Mouse (Mus musculus): ENCODE measurements at regions not wholly inside any gene's neighbourhood (a gene's known extent, or its start where the extent isn't known, plus 50 kb on each side); places are given as distances from the start of the nearest gene placed in this dataset.

- Histone ChIP-seq H3K36me3 (ENCODE audit: control insufficient read depth, insufficient read depth, low read length) (no peaks in the 10 kb centered on the region), H3K4me3 (ENCODE audit: low read depth, low read length) (no peak overlapping the region), H3K9ac (ENCODE audit: low read depth, low read length) (no peak overlapping the region), H3K4me1 (ENCODE audit: control insufficient read depth, insufficient read depth, low read length) (peaks cover 39% of the 10 kb centered on the region), H3K27me3 (ENCODE audit: control insufficient read depth, insufficient read depth, low read depth, low read length) (no peaks in the 10 kb centered on the region), H3K9me3 (replicated peaks; ENCODE audit: control insufficient read depth, low read length, poor library complexity, severe bottlenecking) (no peaks in the 10 kb centered on the region), H3K4me2 (ENCODE audit: low read length) (no peak overlapping the region), H3K27ac (ENCODE audit: low read length) (peak overlapping the region; percentile 96)
- 65% methylated on average over 11 of the region's 11 CpGs for WGBS
- no peak for ATAC-seq
Measured at GRCm38 (mm10) chr13:91372130-91372875, 87.8 kb upstream of the Ssbp2 start.

- Histone ChIP-seq H3K4me3 (ENCODE audit: low read depth, low read length) (no peak overlapping the region), H3K4me2 (ENCODE audit: low read length) (peak overlapping the region; percentile 27; the same call in 1 of the 2 replicates), H3K27me3 (ENCODE audit: control insufficient read depth, insufficient read depth, low read depth, low read length) (no peaks in the 10 kb centered on the region), H3K36me3 (ENCODE audit: control insufficient read depth, insufficient read depth, low read length) (no peaks in the 10 kb centered on the region), H3K9ac (ENCODE audit: low read depth, low read length) (no peak overlapping the region), H3K9me3 (replicated peaks; ENCODE audit: control insufficient read depth, low read length, poor library complexity, severe bottlenecking) (no peaks in the 10 kb centered on the region), H3K27ac (ENCODE audit: low read length) (peak overlapping the region; percentile 30), H3K4me1 (ENCODE audit: control insufficient read depth, insufficient read depth, low read length) (peaks cover 34% of the 10 kb centered on the region)
- ATAC-seq = no peak
- WGBS = 8% methylated on average over 3 of the region's 3 CpGs
Measured at GRCm38 (mm10) chr13:91374141-91374540, 85.9 kb upstream of the Ssbp2 start.

DNA sequence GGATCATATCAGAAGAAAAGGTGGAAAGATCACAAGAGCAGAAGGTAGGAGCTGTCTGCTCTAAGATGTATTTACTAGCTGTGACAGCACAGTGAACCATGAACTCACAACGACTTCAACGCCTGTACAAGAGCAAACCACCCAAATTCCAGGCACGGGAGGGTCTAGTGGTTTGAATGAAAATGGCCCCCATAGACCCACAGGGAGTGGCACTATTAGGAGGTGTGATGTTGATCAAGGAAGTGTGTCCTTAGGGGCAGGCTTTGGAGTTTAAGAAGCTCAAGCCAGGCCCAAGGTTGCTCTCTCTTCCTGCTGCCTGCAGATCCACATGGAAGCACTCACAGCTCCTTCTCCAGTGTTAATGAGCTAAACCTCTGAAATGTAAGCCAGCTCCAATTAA, 83.5 kb upstream of the Ssbp2 start:
- Histone ChIP-seq H3K4me1 (ENCODE audit: control insufficient read depth, insufficient read depth, low read length) (peaks cover 23% of the 10 kb centered on the region), H3K27ac (ENCODE audit: low read length) (no peak overlapping the region), H3K4me2 (ENCODE audit: low read length) (no peak overlapping the region), H3K36me3 (ENCODE audit: control insufficient read depth, insufficient read depth, low read length) (no peaks in the 10 kb centered on the region), H3K9ac (ENCODE audit: low read depth, low read length) (no peak overlapping the region), H3K4me3 (ENCODE audit: low read depth, low read length) (no peak overlapping the region), H3K27me3 (ENCODE audit: control insufficient read depth, insufficient read depth, low read depth, low read length) (no peaks in the 10 kb centered on the region), H3K9me3 (replicated peaks; ENCODE audit: control insufficient read depth, low read length, poor library complexity, severe bottlenecking) (no peaks in the 10 kb centered on the region)
- ATAC-seq = no peak
- 96% methylated on average over 3 of the region's 3 CpGs for WGBS

- ATAC-seq = no peak
- WGBS = 92% methylated on average over 7 of the region's 7 CpGs
Measured at GRCm38 (mm10) chr13:91377428-91377827, 82.7 kb upstream of the Ssbp2 start.

GRCm38 (mm10) chr13:91377972-91378371, 82.1 kb upstream of the Ssbp2 start:
- Histone ChIP-seq H3K9me3 (replicated peaks; ENCODE audit: control insufficient read depth, low read length, poor library complexity, severe bottlenecking) (no peaks in the 10 kb centered on the region), H3K27me3 (ENCODE audit: control insufficient read depth, insufficient read depth, low read depth, low read length) (no peaks in the 10 kb centered on the region), H3K4me3 (ENCODE audit: low read depth, low read length) (no peak overlapping the region), H3K4me2 (ENCODE audit: low read length) (no peak overlapping the region), H3K36me3 (ENCODE audit: control insufficient read depth, insufficient read depth, low read length) (no peaks in the 10 kb centered on the region), H3K4me1 (ENCODE audit: control insufficient read depth, insufficient read depth, low read length) (peaks cover 9% of the 10 kb centered on the region), H3K9ac (ENCODE audit: low read depth, low read length) (no peak overlapping the region), H3K27ac (ENCODE audit: low read length) (no peak overlapping the region)
- WGBS = 72% methylated on average over 9 of the region's 9 CpGs
- no peak for ATAC-seq

More at GRCm38 (mm10) chr13:91377428-91377827, 82.7 kb upstream of the Ssbp2 start:
- Histone ChIP-seq H3K27me3 (ENCODE audit: control insufficient read depth, insufficient read depth, low read depth, low read length) (no peaks in the 10 kb centered on the region), H3K4me3 (ENCODE audit: low read depth, low read length) (no peak overlapping the region), H3K36me3 (ENCODE audit: control insufficient read depth, insufficient read depth, low read length) (no peaks in the 10 kb centered on the region), H3K4me1 (ENCODE audit: control insufficient read depth, insufficient read depth, low read length) (peaks cover 14% of the 10 kb centered on the region), H3K4me2 (ENCODE audit: low read length) (no peak overlapping the region), H3K27ac (ENCODE audit: low read length) (no peak overlapping the region), H3K9ac (ENCODE audit: low read depth, low read length) (no peak overlapping the region), H3K9me3 (replicated peaks; ENCODE audit: control insufficient read depth, low read length, poor library complexity, severe bottlenecking) (no peaks in the 10 kb centered on the region)

- H3K27ac ChIP-seq (ENCODE audit: low read length) = no peak overlapping the region
- WGBS = 53% methylated on average over 4 of the region's 4 CpGs
- no peaks in the 10 kb centered on the region for H3K4me1 ChIP-seq (ENCODE audit: control insufficient read depth, insufficient read depth, low read length)
- H3K27me3 ChIP-seq (ENCODE audit: control insufficient read depth, insufficient read depth, low read depth, low read length) = no peaks in the 10 kb centered on the region
- ATAC-seq = no peak
- H3K9me3 ChIP-seq (replicated peaks; ENCODE audit: control insufficient read depth, low read length, poor library complexity, severe bottlenecking) = no peaks in the 10 kb centered on the region
- no peak overlapping the region for H3K4me3 ChIP-seq (ENCODE audit: low read depth, low read length)
- no peak overlapping the region for H3K9ac ChIP-seq (ENCODE audit: low read depth, low read length)
- H3K4me2 ChIP-seq (ENCODE audit: low read length) = no peak overlapping the region
- H3K36me3 ChIP-seq (ENCODE audit: control insufficient read depth, insufficient read depth, low read length) = no peaks in the 10 kb centered on the region
Measured at GRCm38 (mm10) chr13:91385393-91385792, 74.7 kb upstream of the Ssbp2 start.

DNA sequence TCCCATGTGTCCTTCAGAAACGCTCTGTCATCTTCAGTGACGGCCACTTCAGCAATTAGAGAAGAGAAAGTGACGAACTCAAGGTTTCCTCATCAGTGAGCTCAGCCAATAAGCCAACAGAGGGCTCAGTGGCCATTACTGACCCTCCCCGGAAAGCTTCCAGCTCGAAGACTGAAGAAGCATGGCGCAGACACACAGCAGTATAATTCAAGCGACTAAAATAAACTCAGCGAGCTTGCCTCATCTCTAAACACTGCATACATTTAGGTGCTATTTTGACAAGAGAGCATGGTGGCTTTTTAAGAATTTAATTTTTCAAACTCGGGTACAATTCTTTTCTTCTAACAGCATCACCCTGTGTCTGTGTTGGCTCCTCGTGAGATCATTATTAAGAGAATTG, 72.2 kb upstream of the Ssbp2 start:
- H3K4me1 ChIP-seq (ENCODE audit: control insufficient read depth, insufficient read depth, low read length) = no peaks in the 10 kb centered on the region
- H3K36me3 ChIP-seq (ENCODE audit: control insufficient read depth, insufficient read depth, low read length) = no peaks in the 10 kb centered on the region
- H3K4me2 ChIP-seq (ENCODE audit: low read length) = no peak overlapping the region
- no peak overlapping the region for H3K4me3 ChIP-seq (ENCODE audit: low read depth, low read length)
- WGBS = 65% methylated on average over 10 of the region's 10 CpGs
- no peak overlapping the region for H3K9ac ChIP-seq (ENCODE audit: low read depth, low read length)
- no peak for ATAC-seq
- no peaks in the 10 kb centered on the region for H3K9me3 ChIP-seq (replicated peaks; ENCODE audit: control insufficient read depth, low read length, poor library complexity, severe bottlenecking)
- no peaks in the 10 kb centered on the region for H3K27me3 ChIP-seq (ENCODE audit: control insufficient read depth, insufficient read depth, low read depth, low read length)
- H3K27ac ChIP-seq (ENCODE audit: low read length) = no peak overlapping the region

- no peaks in the 10 kb centered on the region for H3K36me3 ChIP-seq (ENCODE audit: control insufficient read depth, insufficient read depth, low read length)
- H3K4me1 ChIP-seq (ENCODE audit: control insufficient read depth, insufficient read depth, low read length) = no peaks in the 10 kb centered on the region
- H3K9ac ChIP-seq (ENCODE audit: low read depth, low read length) = no peak overlapping the region
- no peak overlapping the region for H3K4me3 ChIP-seq (ENCODE audit: low read depth, low read length)
- WGBS = 91% methylated on average over 2 of the region's 2 CpGs
- ATAC-seq = no peak
- no peaks in the 10 kb centered on the region for H3K27me3 ChIP-seq (ENCODE audit: control insufficient read depth, insufficient read depth, low read depth, low read length)
- no peaks in the 10 kb centered on the region for H3K9me3 ChIP-seq (replicated peaks; ENCODE audit: control insufficient read depth, low read length, poor library complexity, severe bottlenecking)
- H3K27ac ChIP-seq (ENCODE audit: low read length) = no peak overlapping the region
- no peak overlapping the region for H3K4me2 ChIP-seq (ENCODE audit: low read length)
Measured at GRCm38 (mm10) chr13:91403632-91404031, 56.5 kb upstream of the Ssbp2 start.

DNA sequence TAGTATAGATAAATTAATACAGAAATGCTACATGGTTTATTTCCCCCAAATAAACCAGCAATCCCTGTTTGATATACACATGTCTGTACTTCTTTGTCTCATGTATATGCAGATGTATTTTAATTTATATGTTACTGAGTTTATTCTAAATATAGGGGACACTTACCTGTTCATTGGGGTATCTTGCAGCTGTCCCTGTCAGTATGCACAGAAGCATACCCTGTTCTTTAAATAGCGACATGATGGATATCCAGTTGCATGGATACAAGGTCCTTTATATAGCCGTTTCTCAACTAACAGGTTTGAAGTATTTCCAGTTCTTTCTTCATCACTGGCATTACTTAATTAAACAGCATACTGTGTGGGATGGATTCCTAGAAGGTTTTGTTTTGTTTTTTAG, 55.1 kb upstream of the Ssbp2 start:
- Histone ChIP-seq H3K4me2 (ENCODE audit: low read length) (no peak overlapping the region), H3K4me1 (ENCODE audit: control insufficient read depth, insufficient read depth, low read length) (no peaks in the 10 kb centered on the region), H3K27me3 (ENCODE audit: control insufficient read depth, insufficient read depth, low read depth, low read length) (no peaks in the 10 kb centered on the region), H3K9ac (ENCODE audit: low read depth, low read length) (no peak overlapping the region), H3K36me3 (ENCODE audit: control insufficient read depth, insufficient read depth, low read length) (no peaks in the 10 kb centered on the region), H3K27ac (ENCODE audit: low read length) (no peak overlapping the region), H3K9me3 (replicated peaks; ENCODE audit: control insufficient read depth, low read length, poor library complexity, severe bottlenecking) (no peaks in the 10 kb centered on the region), H3K4me3 (ENCODE audit: low read depth, low read length) (no peak overlapping the region)
- ATAC-seq = no peak
- 90% methylated on average over 2 of the region's 2 CpGs for WGBS
